Mouse (Mus musculus): Measurements from ENCODE around the gene Plau. TPM values are rescaled to one million over a fixed set of nuclear protein-coding genes. Genes with fewer than 3 reads are reported as not detected.

Gene Plau
- total and polyA plus RNA-seq, 3 experiments, result 5.0 TPM; not detected in 2

DNA sequence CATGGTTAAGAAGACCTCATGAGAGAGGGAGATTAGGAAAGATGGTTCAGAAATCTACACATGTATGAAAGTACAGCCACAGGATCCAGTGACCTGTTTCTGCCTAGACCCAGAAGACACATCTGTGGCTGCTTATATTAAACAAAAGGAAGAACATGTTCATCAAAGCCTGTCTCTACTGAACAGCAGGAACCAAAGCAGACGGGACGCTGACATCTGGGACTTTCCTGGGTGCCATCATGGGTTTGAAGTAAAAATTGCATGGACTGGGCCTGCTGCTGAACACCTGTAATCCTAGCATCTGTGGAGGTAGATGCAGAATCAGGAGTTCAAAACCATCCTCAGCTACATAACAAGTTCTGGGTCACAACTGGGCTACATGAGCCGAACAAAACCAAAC is 7.9 kb upstream of the Plau start:
- ATAC-seq (ENCODE audit: extremely low read depth, insufficient number of reproducible peaks, low FRiP score, poor library complexity, severe bottlenecking), result no peak
- Histone ChIP-seq H3K36me3 (replicated peaks) (no peaks in the 10 kb centered on the region), H3K4me3 (ENCODE audit: low read depth, low read length) (no peak overlapping the region), H3K27me3 (ENCODE audit: insufficient read depth, low read length) (peaks cover 36% of the 10 kb centered on the region), H3K9me3 (replicated peaks) (no peaks in the 10 kb centered on the region), H3K4me1 (ENCODE audit: insufficient read depth, low read depth, low read length) (peaks cover 31% of the 10 kb centered on the region)
- TF ChIP-seq POLR2AphosphoS5 (IDR thresholded peaks at IDR 0.05; ENCODE audit: insufficient replicate concordance, low read depth, low read length) (no peak), GATA1 (IDR thresholded peaks at IDR 0.05; ENCODE audit: borderline replicate concordance, low read length) (no peak), GATA2 (IDR thresholded peaks at IDR 0.05; ENCODE audit: borderline replicate concordance, low read depth, low read length) (no peak), TAL1 (conservative IDR thresholded peaks at IDR 0.05; ENCODE audit: low read depth, low read length) (no peak), CTCF (IDR thresholded peaks at IDR 0.05; ENCODE audit: low read depth, low read length) (no peak)
- no peak for DNase-seq (ENCODE audit: low spot score)

DNA sequence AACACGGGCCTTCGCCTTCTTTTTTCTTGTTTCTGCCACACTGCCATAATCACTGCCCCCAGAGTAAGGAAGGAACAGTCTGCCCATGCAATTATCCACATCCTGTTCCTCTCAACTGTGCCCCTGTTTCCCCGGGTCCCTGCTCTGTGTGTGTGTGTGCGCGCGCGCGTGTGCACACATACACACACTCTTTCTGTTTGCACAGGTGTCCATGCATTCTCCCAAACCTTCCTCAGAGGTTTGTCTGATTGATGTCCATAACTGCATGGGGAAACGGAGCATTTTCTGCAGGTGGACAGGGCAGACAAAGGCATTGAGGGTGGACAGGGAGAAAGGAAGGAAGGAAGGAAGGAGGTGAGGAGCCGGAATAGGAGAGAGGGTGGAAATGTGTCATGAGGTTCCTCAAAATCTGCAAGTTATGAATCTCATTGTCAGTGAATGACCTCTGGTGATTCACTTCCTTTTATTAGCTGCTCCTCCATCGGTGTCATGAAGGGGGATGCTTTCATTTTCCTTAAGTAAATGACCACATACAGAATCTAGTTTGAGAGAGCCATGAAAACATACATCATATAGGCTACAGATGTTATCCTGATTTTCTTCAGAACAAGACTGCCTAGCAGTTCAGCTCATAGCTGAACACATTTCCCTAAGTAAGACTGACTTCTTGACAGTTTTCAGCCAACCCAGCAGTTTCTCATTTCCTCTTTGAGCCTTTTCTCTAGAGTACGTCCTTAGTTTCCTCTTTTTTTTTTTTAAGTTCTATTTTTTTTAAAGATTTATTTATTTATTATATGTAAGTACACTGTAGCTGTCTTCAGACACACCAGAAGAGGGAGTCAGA is 6.7 kb upstream of the Plau start:
- Histone ChIP-seq H3K4me1 (ENCODE audit: insufficient read depth, low read depth, low read length) (peaks cover 36% of the 10 kb centered on the region), H3K36me3 (replicated peaks) (no peaks in the 10 kb centered on the region), H3K27me3 (ENCODE audit: insufficient read depth, low read length) (peaks cover 44% of the 10 kb centered on the region), H3K9me3 (replicated peaks) (no peaks in the 10 kb centered on the region), H3K4me3 (ENCODE audit: low read depth, low read length) (no peak overlapping the region)
- TF ChIP-seq GATA1 (IDR thresholded peaks at IDR 0.05; ENCODE audit: borderline replicate concordance, low read length) (no peak), TAL1 (conservative IDR thresholded peaks at IDR 0.05; ENCODE audit: low read depth, low read length) (no peak), POLR2AphosphoS5 (IDR thresholded peaks at IDR 0.05; ENCODE audit: insufficient replicate concordance, low read depth, low read length) (no peak), GATA2 (IDR thresholded peaks at IDR 0.05; ENCODE audit: borderline replicate concordance, low read depth, low read length) (no peak), CTCF (IDR thresholded peaks at IDR 0.05; ENCODE audit: low read depth, low read length) (no peak)
- no peak for DNase-seq (ENCODE audit: low spot score)
- ATAC-seq (ENCODE audit: extremely low read depth, insufficient number of reproducible peaks, low FRiP score, poor library complexity, severe bottlenecking), result no peak

DNA sequence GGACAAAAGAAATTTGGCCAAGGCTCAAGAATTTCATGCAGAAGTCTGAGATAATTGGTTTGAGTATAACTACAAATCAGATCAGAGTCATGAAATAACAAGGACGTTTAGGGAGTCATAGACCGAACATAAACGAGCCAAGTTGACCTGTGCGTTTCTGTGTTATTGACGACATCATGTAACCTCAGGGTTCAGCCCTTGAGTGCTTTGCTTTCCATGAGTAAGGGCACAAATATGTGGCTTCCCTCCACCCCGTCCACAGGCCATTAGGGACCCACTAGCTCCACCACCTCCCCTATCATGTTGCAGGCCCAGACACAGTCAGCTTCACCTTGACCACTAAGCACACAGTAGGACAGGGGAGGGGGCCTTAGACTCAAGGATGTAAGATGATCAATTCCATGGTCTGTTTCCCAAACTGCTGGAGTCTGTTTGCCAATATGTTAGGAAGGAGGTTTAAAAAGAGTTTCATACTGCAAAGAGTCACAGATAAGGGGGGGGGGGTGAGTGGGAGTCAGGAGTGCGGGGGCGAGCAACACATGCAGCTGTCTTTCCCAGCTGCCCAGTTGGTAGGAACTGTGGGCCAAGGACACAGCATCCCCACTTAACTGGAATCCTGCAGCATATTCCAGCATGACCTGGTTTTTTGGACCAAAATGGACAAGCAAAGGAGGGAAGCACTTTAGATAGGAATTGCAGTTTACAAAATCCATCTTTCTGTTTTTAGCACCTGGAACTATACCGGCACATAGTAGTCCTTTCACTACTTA is 5.1 kb upstream of the Plau start:
- Histone ChIP-seq H3K4me3 (ENCODE audit: low read depth, low read length) (no peak overlapping the region), H3K4me1 (ENCODE audit: insufficient read depth, low read depth, low read length) (peaks cover 39% of the 10 kb centered on the region), H3K36me3 (replicated peaks) (no peaks in the 10 kb centered on the region), H3K27me3 (ENCODE audit: insufficient read depth, low read length) (peaks cover 40% of the 10 kb centered on the region), H3K9me3 (replicated peaks) (no peaks in the 10 kb centered on the region)
- TF ChIP-seq TAL1 (conservative IDR thresholded peaks at IDR 0.05; ENCODE audit: low read depth, low read length) (no peak), CTCF (IDR thresholded peaks at IDR 0.05; ENCODE audit: low read depth, low read length) (no peak), GATA1 (IDR thresholded peaks at IDR 0.05; ENCODE audit: borderline replicate concordance, low read length) (no peak), POLR2AphosphoS5 (IDR thresholded peaks at IDR 0.05; ENCODE audit: insufficient replicate concordance, low read depth, low read length) (no peak), GATA2 (IDR thresholded peaks at IDR 0.05; ENCODE audit: borderline replicate concordance, low read depth, low read length) (no peak)
- ATAC-seq (ENCODE audit: extremely low read depth, insufficient number of reproducible peaks, low FRiP score, poor library complexity, severe bottlenecking), result no peak
- DNase-seq (ENCODE audit: low spot score), result no peak

DNA sequence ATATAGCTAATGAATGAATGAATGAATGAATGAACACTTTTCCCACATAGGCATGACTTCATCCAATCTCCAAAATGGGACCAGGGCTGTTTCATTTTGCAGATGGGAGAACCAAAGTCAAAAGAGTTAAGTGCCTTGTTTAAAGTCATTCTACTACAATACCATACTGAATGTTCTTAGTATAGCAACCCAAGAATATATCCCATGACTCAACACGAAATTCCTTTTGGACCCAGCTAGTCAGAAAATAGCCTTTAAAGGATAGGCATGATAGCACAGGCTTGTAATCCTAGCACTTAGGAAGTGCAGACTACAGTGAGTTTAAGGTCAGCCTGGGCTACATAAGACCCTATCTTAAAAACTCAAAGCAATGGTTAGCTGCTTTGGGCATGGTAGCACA is 4.5 kb upstream of the Plau start:
- no peak for ATAC-seq (ENCODE audit: extremely low read depth, insufficient number of reproducible peaks, low FRiP score, poor library complexity, severe bottlenecking)
- Histone ChIP-seq H3K36me3 (replicated peaks) (no peaks in the 10 kb centered on the region), H3K9me3 (replicated peaks) (no peaks in the 10 kb centered on the region), H3K4me1 (ENCODE audit: insufficient read depth, low read depth, low read length) (peaks cover 44% of the 10 kb centered on the region), H3K4me3 (ENCODE audit: low read depth, low read length) (no peak overlapping the region), H3K27me3 (ENCODE audit: insufficient read depth, low read length) (peaks cover 43% of the 10 kb centered on the region)
- DNase-seq (ENCODE audit: low spot score), result no peak
- TF ChIP-seq TAL1 (conservative IDR thresholded peaks at IDR 0.05; ENCODE audit: low read depth, low read length) (no peak), GATA2 (IDR thresholded peaks at IDR 0.05; ENCODE audit: borderline replicate concordance, low read depth, low read length) (no peak), GATA1 (IDR thresholded peaks at IDR 0.05; ENCODE audit: borderline replicate concordance, low read length) (no peak), CTCF (IDR thresholded peaks at IDR 0.05; ENCODE audit: low read depth, low read length) (no peak), POLR2AphosphoS5 (IDR thresholded peaks at IDR 0.05; ENCODE audit: insufficient replicate concordance, low read depth, low read length) (no peak)

DNA sequence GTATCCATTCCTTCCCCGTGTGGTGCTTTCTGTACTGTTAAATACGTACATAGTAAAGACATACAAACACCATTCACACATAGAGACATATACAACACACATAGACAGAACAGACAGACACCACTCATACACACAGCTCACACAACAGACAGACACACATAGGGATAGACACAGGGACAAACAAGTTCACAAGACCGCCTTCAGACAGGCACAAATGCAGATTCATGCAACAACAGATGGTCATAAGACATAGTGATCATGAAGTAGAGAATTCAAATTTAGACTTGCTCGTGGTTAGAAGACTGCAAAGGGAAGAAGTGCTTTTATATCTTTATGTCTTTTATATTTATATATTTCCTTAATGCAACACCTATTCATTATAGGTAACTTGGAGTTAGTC is 2.9 kb upstream of the Plau start:
- TF ChIP-seq GATA2 (IDR thresholded peaks at IDR 0.05; ENCODE audit: borderline replicate concordance, low read depth, low read length) (no peak), TAL1 (conservative IDR thresholded peaks at IDR 0.05; ENCODE audit: low read depth, low read length) (no peak), POLR2AphosphoS5 (IDR thresholded peaks at IDR 0.05; ENCODE audit: insufficient replicate concordance, low read depth, low read length) (no peak), CTCF (IDR thresholded peaks at IDR 0.05; ENCODE audit: low read depth, low read length) (no peak), GATA1 (IDR thresholded peaks at IDR 0.05; ENCODE audit: borderline replicate concordance, low read length) (no peak)
- Histone ChIP-seq H3K4me3 (ENCODE audit: low read depth, low read length) (no peak overlapping the region), H3K36me3 (replicated peaks) (no peaks in the 10 kb centered on the region), H3K4me1 (ENCODE audit: insufficient read depth, low read depth, low read length) (peaks cover 47% of the 10 kb centered on the region), H3K27me3 (ENCODE audit: insufficient read depth, low read length) (peaks cover 47% of the 10 kb centered on the region), H3K9me3 (replicated peaks) (no peaks in the 10 kb centered on the region)
- no peak for ATAC-seq (ENCODE audit: extremely low read depth, insufficient number of reproducible peaks, low FRiP score, poor library complexity, severe bottlenecking)
- no peak for DNase-seq (ENCODE audit: low spot score)

DNA sequence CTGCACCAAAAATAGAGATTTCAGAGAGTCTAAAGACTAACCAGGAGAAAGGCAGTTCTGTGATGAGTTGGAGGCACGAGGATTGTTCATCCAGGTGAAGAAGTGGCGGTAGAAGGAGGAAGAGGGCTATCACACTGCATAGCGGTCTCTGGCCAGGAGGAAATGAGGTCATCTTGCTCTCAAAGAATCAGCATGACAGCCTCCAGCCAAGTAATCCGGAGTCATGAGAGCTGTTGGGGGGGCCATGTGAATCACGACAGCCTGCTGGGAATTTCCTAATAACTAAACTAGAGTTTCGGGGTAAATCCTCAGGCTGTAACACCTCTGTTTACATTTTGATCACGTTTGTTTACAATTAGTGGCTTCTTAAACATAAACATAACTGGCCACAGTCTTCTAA is 2.3 kb upstream of the Plau start:
- ATAC-seq (ENCODE audit: extremely low read depth, insufficient number of reproducible peaks, low FRiP score, poor library complexity, severe bottlenecking) (no peak), DNase-seq (ENCODE audit: low spot score) (no peak)
- H3K4me1 ChIP-seq (ENCODE audit: insufficient read depth, low read depth, low read length), result peaks cover 47% of the 10 kb centered on the region
- H3K36me3 ChIP-seq (replicated peaks), result no peaks in the 10 kb centered on the region
- H3K27me3 ChIP-seq (ENCODE audit: insufficient read depth, low read length), result peaks cover 52% of the 10 kb centered on the region
- no peaks in the 10 kb centered on the region for H3K9me3 ChIP-seq (replicated peaks)
- no peak overlapping the region for H3K4me3 ChIP-seq (ENCODE audit: low read depth, low read length)
- TF ChIP-seq TAL1 (conservative IDR thresholded peaks at IDR 0.05; ENCODE audit: low read depth, low read length) (no peak), POLR2AphosphoS5 (IDR thresholded peaks at IDR 0.05; ENCODE audit: insufficient replicate concordance, low read depth, low read length) (no peak), GATA1 (IDR thresholded peaks at IDR 0.05; ENCODE audit: borderline replicate concordance, low read length) (no peak), GATA2 (IDR thresholded peaks at IDR 0.05; ENCODE audit: borderline replicate concordance, low read depth, low read length) (no peak), CTCF (IDR thresholded peaks at IDR 0.05; ENCODE audit: low read depth, low read length) (no peak)
